Mouse (Mus musculus) lung, postnatal 25 days (tissue): ENCODE measurements around the gene Tmem190.
"Not testable (repeated sequence)": the region's sequence is repeated elsewhere in the genome, so short reads cannot be mapped to it uniquely, and the experiment has no call there.

ENCODE experiments used
- DNase-seq: peaks from one replicate; pipeline ENCODE4 v3.0.0; 2022; ENCODE audit warnings: low spot score

Tmem190 gene

DNA sequence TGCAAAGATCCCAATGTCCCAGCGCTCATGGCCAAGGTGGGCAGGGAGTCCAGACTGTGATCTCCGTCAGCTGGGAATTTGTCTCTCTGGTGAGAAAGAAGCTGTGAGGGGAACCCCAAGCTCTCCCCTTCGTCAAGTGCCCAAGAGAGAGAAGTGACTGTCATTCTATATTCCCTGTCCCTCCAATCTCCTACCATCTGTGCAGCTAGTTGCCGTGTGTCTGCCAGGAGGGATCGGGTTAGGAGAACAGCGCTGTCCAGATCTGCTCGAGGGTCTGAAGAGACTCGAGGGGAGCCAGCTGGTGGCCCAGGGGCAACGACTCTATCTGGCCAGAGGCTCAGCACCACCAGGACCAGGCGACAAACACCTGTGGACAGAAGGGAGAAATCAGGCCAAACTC lies 6.6 kb upstream of the Tmem190 start:
- DNase-seq, result no peak

- DNase-seq, result peak; percentile 54
Measured at GRCm38 (mm10) chr7:4776861-4777830, 5.6 kb upstream of the Tmem190 start.

- no peak for DNase-seq
Measured at GRCm38 (mm10) chr7:4777851-4778637, 4.7 kb upstream of the Tmem190 start.

GRCm38 (mm10) chr7:4779921-4780320 lies 2.8 kb upstream of the Tmem190 start:
- DNase-seq, result no peak

DNA sequence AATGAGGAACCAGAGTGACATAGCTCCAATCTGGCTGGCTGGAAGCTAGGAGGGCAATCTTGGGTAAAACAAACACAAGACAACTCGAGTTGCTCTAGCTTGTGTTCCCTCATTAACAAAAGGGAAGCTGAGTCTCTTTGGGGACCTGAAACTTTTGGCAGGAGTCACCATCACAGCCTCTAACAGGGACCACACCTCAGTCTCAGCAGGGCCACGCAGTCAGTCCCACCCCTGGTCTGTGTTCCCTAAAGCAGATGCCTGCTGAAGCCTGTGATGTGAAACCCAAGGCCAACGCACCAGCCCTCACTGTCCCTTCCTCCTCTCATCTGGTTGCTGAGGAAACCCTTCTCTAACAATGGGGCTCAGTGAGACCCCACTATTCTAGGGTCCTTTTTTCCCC lies 607 bp upstream of the Tmem190 start:
- DNase-seq, result no peak

DNA sequence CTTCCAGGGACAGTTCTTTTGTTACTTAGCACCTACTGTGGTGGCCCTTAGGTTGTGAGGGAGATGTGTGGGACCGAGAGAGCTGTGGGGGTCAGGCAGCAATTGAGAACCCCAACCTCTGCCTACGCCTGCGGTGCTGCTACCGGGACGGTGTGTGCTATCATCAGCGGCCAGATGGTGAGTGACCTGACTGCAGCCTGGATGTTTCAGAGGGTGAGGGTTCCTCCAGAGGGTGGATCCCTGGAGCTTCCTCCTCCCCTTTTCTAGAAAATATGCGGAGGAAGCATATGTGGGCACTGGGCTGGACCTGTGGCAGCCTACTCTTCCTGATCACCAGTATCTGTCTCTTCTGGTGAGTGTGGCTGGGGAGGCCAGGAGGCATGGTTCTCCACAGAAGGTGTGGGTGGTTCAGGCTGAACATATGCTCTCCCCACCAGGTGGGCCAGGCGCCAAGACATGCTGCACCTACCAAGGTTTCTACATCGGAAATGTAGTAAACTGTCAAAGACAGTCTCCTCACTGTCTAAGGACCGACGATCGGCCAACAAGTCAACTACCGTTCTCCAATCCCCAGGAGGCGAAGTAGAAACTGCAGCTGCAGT lies 1.0 kb downstream of the Tmem190 start:
- DNase-seq, result no peak

DNA sequence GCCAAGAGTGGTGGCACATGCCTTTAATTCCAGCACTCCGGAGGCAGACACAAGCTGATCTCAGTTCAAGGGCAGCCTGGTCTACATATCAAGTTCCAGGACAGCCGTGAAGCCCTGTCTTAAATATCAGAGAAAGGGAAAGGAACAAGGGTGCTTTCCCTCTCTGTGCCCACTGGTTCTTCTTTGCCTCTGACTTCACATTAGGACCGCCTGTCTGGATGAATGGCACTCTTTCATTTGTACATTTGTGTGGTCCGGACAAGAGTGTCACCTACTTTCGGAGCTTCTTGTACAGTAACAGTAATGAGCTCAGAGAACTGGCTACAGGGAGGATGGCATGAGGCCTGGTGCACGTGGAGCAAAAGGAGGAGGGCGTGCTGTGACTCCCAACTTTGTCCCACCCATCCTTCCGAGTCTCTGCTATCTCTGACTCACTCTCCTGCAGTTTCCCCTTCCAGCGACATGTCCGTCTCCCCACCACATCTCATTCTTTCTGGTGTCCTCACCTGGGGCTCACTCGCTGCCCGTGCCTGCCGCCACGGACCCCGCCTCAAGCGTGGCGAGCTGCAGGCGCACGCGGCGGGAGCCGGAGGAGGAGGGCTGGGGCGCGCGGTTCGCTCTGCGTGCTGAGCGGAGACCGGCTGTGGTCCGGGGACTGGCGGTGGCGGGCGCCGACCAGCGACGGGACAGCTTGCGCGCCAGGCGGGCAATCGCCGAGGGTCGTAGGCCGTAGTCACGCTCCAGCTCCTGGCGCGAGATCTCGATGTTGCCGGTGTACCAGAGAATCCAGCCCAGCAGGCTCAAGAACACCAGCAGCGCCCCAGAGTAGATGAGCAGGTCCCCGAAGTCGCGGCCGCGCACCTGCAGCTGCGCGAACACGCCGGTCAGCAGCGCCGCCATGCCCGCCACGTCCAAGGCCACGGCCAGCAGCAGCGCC lies 6.0 kb downstream of the Tmem190 start:
- DNase-seq, result peak; percentile 43

DNA sequence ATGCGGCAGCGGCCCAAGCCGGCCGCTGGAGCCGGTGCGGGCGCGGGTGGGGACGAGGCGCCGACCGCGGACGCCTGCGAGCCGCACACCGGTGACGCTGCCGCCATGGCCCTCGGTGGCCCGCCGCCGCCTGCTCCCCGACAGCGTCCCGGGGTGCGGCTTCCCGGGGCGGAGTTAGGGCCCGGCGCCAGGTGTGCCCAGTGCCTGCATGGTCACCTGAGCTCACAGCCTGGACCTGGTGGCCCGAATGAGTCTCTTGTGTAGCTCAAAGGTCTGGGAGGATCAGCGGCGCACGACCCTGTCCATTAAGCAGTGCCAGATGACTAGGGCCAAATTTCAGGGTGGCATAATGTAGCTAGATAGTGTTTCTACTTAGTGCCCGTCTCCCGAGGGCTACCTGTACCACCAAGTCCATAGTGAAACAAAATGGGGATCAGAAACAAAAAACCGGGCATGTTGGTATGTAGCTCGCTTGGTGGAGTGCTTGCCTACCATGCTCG lies 6.7 kb downstream of the Tmem190 start, which contains the start of gene Tmem238:
Tmem238 (minus strand) TSS at position 221 of the 500 bp plus-strand sequence.
- peak; percentile 76 for DNase-seq

DNA sequence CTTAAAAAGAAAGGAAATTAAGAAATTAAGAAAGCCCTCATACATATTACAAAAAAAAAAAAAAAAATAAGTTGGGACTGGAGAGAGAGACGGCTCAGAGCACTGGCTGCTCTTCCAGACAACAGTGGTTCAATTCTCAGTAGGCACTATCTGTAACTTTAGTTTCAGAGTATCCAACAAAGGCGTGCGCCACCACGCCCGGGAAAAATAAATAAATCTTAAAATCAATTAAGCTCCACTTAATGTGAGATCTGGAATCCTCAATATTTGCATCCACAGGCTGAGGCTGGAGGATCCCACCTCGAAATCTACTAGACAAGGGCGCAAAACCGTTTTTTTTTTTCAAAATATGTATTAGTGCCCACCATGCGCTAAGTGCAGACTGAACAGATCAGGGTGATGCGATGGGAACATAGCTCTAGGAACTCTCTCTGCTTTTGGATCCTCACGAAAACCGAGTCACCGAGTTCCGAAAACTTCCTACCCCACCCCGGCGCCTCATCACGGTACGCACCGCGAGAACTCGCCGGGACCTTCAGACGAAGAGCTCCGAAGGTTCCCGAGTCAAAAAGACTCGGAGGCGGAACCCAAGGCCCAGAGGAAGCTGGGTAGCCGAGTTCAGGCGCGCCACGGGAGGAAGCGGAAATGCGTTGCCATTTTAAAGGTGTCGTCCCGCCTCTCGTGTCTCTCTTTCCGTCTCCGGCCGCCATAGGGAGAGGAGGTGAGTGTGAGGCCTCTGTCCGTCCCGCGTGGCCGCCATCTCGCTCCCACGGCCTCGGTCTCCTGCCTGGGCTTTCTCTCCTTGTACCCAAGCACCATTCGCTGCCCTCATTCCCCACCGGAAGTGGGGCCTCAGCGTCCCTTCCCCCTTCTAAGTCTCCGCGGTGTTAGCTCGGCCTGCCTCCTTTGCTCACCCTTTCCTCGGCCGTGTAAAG lies 9.8 kb downstream of the Tmem190 start, which contains the start of gene Rpl28:
Rpl28 (plus strand) TSS at position 597 of the 935 bp plus-strand sequence.
- DNase-seq, result peak; percentile 97

- not testable (repeated sequence) for DNase-seq
Measured at GRCm38 (mm10) chr7:4793248-4793647, 10.5 kb downstream of the Tmem190 start.

DNA sequence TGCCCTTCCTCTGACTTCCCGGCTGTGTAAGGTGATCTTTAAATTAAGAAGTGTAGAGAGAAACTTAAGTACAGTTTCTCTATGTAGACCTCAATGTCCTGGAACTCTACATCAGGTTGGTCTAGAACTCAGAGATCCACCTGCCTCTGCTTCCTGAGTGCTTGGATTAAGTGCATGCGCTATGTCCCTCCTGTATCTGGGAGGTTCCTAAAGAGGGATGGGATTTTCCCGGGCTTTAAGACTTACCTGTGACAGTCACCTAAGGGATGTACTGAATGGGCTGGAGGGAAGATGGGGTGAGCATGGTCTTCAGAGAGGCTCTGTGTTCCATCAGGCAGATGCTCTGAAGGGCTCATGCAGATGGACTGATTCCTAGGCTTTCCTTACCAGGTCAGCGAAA lies 10.9 kb downstream of the Tmem190 start:
- DNase-seq, result no peak

- no peak for DNase-seq
Measured at GRCm38 (mm10) chr7:4794631-4795168, 12.0 kb downstream of the Tmem190 start.

DNA sequence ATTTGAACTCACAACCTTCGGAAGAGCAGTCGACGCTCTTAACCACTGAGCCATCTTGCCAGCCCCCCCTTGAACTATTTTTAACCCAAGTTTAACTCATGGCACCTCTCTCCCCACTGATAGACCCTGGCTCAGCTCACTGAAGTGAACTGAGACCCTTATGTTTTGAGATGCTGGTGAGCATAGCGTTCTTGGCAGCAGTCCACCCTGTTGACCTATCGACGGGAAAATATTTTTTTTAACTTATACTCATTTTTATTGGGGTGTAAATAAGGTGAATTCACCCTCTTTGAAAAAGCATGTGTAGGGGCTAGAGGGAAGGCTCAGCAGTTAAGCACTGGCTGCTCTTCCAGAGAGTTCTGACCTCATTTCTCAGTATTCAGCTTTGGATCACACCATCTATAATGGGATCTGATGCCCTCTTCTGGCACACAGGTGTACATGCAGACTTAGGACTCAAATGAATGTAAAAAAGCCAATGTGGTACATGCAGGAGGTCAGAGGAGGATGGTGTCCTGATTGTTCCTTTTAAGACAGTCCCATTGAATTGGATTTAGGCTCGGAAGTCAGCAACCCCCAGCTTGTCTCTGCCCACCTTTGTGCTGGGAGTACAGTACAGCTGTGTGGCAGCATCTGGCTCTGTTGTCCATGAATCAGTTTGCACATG lies 13.2 kb downstream of the Tmem190 start:
- DNase-seq, result peak; percentile 63

DNA sequence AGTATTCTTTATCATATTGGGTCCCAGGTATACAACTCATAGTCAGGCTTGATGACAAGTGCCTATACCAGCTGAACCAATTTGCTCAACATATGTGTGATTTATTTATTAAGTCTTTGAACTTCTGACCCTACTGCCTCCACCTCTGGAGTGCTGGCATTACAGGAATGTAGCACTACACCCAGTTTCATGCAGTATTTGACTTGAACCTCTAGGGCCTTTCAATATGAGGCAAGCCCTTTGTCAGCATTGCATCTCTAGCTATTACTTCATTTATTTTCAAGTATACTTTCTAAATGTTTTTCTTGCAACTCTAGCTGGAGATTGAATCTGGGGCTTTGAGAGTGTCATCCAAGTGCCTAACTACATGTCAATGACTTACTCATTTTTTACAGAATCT lies 19.5 kb downstream of the Tmem190 start:
- DNase-seq, result no peak

- peak; percentile 48 for DNase-seq
Measured at GRCm38 (mm10) chr7:4806716-4807115, 24.0 kb downstream of the Tmem190 start.

GRCm38 (mm10) chr7:4811131-4811530 lies 28.4 kb downstream of the Tmem190 start:
- not testable (repeated sequence) for DNase-seq

GRCm38 (mm10) chr7:4811842-4812302 lies 29.1 kb downstream of the Tmem190 start:
- DNase-seq, result peak; percentile 41

DNA sequence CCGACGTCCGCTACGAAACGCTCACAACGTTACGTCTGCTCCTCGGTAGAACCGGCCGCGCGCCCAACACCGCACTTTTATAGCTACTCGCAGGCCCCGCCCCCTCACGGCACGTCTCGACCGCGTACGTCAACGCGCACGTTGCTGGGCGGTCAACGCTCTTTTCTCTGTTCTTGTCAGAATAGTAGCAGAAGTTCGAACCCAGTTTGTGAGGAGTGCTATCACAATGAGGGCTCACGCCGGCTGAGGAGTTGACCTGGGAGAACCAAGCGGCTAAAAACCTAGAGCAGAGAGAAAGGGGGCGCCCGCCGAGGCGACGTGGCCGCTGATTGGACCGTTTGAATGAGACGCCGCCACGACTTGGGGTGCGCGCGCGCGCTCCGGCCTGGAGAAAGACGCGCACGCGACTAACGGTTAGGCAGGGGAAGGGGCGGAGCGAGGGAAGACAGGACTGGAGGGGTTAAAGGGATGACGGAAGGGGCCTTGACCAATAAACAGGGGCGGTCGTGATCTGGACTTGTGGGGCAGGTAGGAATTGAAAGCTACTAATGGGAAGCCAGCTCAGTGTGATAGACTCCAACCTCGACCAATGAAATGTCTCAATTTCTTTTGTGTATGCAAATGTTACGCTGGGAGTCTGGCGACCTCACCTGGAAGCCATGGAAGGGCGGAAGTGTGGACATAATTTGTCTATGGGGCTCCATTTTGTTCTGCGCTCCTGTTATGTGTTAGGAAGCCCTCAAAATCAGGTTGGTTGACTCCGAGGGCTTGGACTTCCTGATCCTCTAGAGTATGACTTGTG lies 29.8 kb downstream of the Tmem190 start, which contains the start of gene Ube2s:
Ube2s (minus strand) TSS at position 288 of the 802 bp plus-strand sequence.
- DNase-seq, result peak; percentile 100
